Mouse (Mus musculus): Measurements from ENCODE around the gene Gm17949. TPM values are rescaled to one million over a fixed set of nuclear protein-coding genes. Genes with fewer than 3 reads are reported as not detected.

The Gm17949 gene
- total and polyA plus RNA-seq, 3 experiments: 0.08 to 0.13 TPM; not detected in 1

- TF ChIP-seq USF1 (IDR thresholded peaks at IDR 0.05; ENCODE audit: low read depth, low read length) (peak; percentile 86), POLR2AphosphoS5 (IDR thresholded peaks at IDR 0.05; ENCODE audit: borderline replicate concordance, low read depth, low read length) (peak; percentile 54; the same call in 1 of the 2 replicates), GATA1 (IDR thresholded peaks at IDR 0.05; ENCODE audit: low read depth, low read length) (no peak)
These were observed 21.0 kb upstream of the Gm17949 start, which contains the start of gene Clpp (continued) for GRCm38 (mm10) chr17:56990115-56990746.

- Histone ChIP-seq H3K27me3 (ENCODE audit: control insufficient read depth in 1 of 2, insufficient read depth in 2 of 2, low read length in 2 of 2) (no peaks in the 10 kb centered on the region), H3K36me3 (ENCODE audit: control insufficient read depth in 1 of 2, insufficient read depth in 2 of 2, low read length in 2 of 2) (peaks cover 2 to 8% of the 10 kb centered on the region in 2 experiments), H3K79me2 (ENCODE audit: control insufficient read depth, insufficient read depth, low read length, poor library complexity) (peaks cover 17% of the 10 kb centered on the region), H3K27ac (ENCODE audit: control insufficient read depth, low read depth, low read length) (no peak overlapping the region), H3K9ac (ENCODE audit: control insufficient read depth, low read depth, low read length, poor library complexity, severe bottlenecking) (peak overlapping the region; percentile 83), H3K4me3 (ENCODE audit: control insufficient read depth in 1 of 2, insufficient read depth in 1 of 2, low read depth in 2 of 2, low read length in 2 of 2) (peak overlapping the region; percentile 72 to 86), H3K9me3 (replicated peaks; ENCODE audit: insufficient read depth, low read length) (no peaks in the 10 kb centered on the region), H3K4me1 (ENCODE audit: control insufficient read depth in 1 of 2, insufficient read depth in 2 of 2, low read length in 2 of 2) (peaks cover 0 to 11% of the 10 kb centered on the region in 2 experiments; a peak in 2 of 4 replicates)
- no peak for TF ChIP-seq MAZ (IDR thresholded peaks at IDR 0.05; ENCODE audit: low read depth, low read length)
- TF ChIP-seq ETS1 (IDR thresholded peaks at IDR 0.05; ENCODE audit: low read depth, low read length): no peak
- TF ChIP-seq TAL1 (IDR thresholded peaks at IDR 0.05; ENCODE audit: low read length): no peak
- no peak for TF ChIP-seq RAD21 (IDR thresholded peaks at IDR 0.05; ENCODE audit: low read depth, low read length)
- TF ChIP-seq POLR2AphosphoS5 (IDR thresholded peaks at IDR 0.05; ENCODE audit: borderline replicate concordance, low read depth, low read length): no peak
- no peak for TF ChIP-seq NELFE (IDR thresholded peaks at IDR 0.05; ENCODE audit: low read depth, low read length)
- DNase-seq (ENCODE audit: low read depth, low spot score): no peak
These were observed 20.3 kb upstream of the Gm17949 start for GRCm38 (mm10) chr17:56990966-56991365.

- peaks cover 2 to 8% of the 10 kb centered on the region in 2 experiments for H3K36me3 ChIP-seq (ENCODE audit: control insufficient read depth in 1 of 2, insufficient read depth in 2 of 2, low read length in 2 of 2)
- H3K4me1 ChIP-seq (ENCODE audit: control insufficient read depth in 1 of 2, insufficient read depth in 2 of 2, low read length in 2 of 2): peaks cover 0 to 19% of the 10 kb centered on the region in 2 experiments; a peak in 2 of 4 replicates
These were observed 16.2 kb upstream of the Gm17949 start for GRCm38 (mm10) chr17:56995046-56995445.

GRCm38 (mm10) chr17:56996506-56996905 is 14.8 kb upstream of the Gm17949 start:
- peaks cover 0 to 11% of the 10 kb centered on the region in 2 experiments; a peak in 2 of 4 replicates for H3K4me1 ChIP-seq (ENCODE audit: control insufficient read depth in 1 of 2, insufficient read depth in 2 of 2, low read length in 2 of 2)
- H3K79me2 ChIP-seq (ENCODE audit: control insufficient read depth, insufficient read depth, low read length, poor library complexity): peaks cover 5% of the 10 kb centered on the region
- TF ChIP-seq E2F4 (IDR thresholded peaks at IDR 0.05; ENCODE audit: borderline replicate concordance, low read depth, low read length): no peak
- TF ChIP-seq ZKSCAN1 (IDR thresholded peaks at IDR 0.05; ENCODE audit: low read depth, low read length): no peak
- TF ChIP-seq ZMIZ1 (IDR thresholded peaks at IDR 0.05; ENCODE audit: low read depth, low read length): no peak
- TF ChIP-seq NELFE (IDR thresholded peaks at IDR 0.05; ENCODE audit: low read depth, low read length): no peak
- TF ChIP-seq NRF1 (IDR thresholded peaks at IDR 0.05; ENCODE audit: insufficient read depth, low read depth, low read length, poor library complexity, severe bottlenecking): no peak
- no peak for TF ChIP-seq KAT2A (conservative IDR thresholded peaks at IDR 0.05; ENCODE audit: low read depth, low read length)
- no peak for DNase-seq (ENCODE audit: low read depth, low spot score)
- H3K36me3 ChIP-seq (ENCODE audit: control insufficient read depth in 1 of 2, insufficient read depth in 2 of 2, low read length in 2 of 2): peaks cover 2 to 3% of the 10 kb centered on the region in 2 experiments; a peak in 3 of 4 replicates
- H3K27ac ChIP-seq (ENCODE audit: control insufficient read depth, low read depth, low read length): peak overlapping the region; percentile 2; the same call in 1 of the 2 replicates
- no peaks in the 10 kb centered on the region for H3K27me3 ChIP-seq (ENCODE audit: control insufficient read depth in 1 of 2, insufficient read depth in 2 of 2, low read length in 2 of 2)
- peak overlapping the region; percentile 30 for H3K9ac ChIP-seq (ENCODE audit: control insufficient read depth, low read depth, low read length, poor library complexity, severe bottlenecking)
- H3K9me3 ChIP-seq (replicated peaks; ENCODE audit: insufficient read depth, low read length): no peaks in the 10 kb centered on the region
- H3K4me3 ChIP-seq (ENCODE audit: control insufficient read depth in 1 of 2, insufficient read depth in 1 of 2, low read depth in 2 of 2, low read length in 2 of 2): no peak overlapping the region

More at GRCm38 (mm10) chr17:56995046-56995445, 16.2 kb upstream of the Gm17949 start:
- Histone ChIP-seq H3K9me3 (replicated peaks; ENCODE audit: insufficient read depth, low read length) (no peaks in the 10 kb centered on the region), H3K27me3 (ENCODE audit: control insufficient read depth in 1 of 2, insufficient read depth in 2 of 2, low read length in 2 of 2) (no peaks in the 10 kb centered on the region), H3K79me2 (ENCODE audit: control insufficient read depth, insufficient read depth, low read length, poor library complexity) (peaks cover 17% of the 10 kb centered on the region), H3K4me3 (ENCODE audit: control insufficient read depth in 1 of 2, insufficient read depth in 1 of 2, low read depth in 2 of 2, low read length in 2 of 2) (no peak overlapping the region), H3K9ac (ENCODE audit: control insufficient read depth, low read depth, low read length, poor library complexity, severe bottlenecking) (no peak overlapping the region), H3K27ac (ENCODE audit: control insufficient read depth, low read depth, low read length) (no peak overlapping the region)
- 0 out of 2 replicates have a peak, but pooled peaks have one; percentile 7 for TF ChIP-seq ZNF384 (IDR thresholded peaks at IDR 0.05; ENCODE audit: low read depth, low read length)
- no peak for TF ChIP-seq GATA1 (IDR thresholded peaks at IDR 0.05; ENCODE audit: low read depth, low read length)
- no peak for DNase-seq (ENCODE audit: low read depth, low spot score)
